Mouse (Mus musculus) liver, adult (tissue): ENCODE measurements around the gene Siglech.
A peak's percentile ranks its signal among the peaks of the same experiment; 100 is the strongest.

ENCODE experiments used
- GATA4 ChIP-seq: IDR thresholded peaks from 2 replicates; pipeline ENCODE4 v1.6.1; 2014; ENCODE audit warnings: mild to moderate bottlenecking, low read length; ENCODE audit not compliant: insufficient replicate concordance

Siglech gene

GRCm38 (mm10) chr7:55767926-55768325 is at the start of gene Siglech:
Gene Siglech (plus strand): TSS chr7:55768178.
- no peak for TF ChIP-seq GATA4

GRCm38 (mm10) chr7:55722673-55723072 is 45.3 kb upstream of the Siglech start:
- TF ChIP-seq GATA4 = no peak

GRCm38 (mm10) chr7:55728903-55729302 is 39.1 kb upstream of the Siglech start:
- TF ChIP-seq GATA4 = no peak

- no peak for TF ChIP-seq GATA4
These were observed 33.5 kb upstream of the Siglech start for GRCm38 (mm10) chr7:55734483-55734882.

GRCm38 (mm10) chr7:55737125-55737912 is 30.7 kb upstream of the Siglech start:
- TF ChIP-seq GATA4 = no peak

GRCm38 (mm10) chr7:55743614-55744267 is 24.2 kb upstream of the Siglech start:
- TF ChIP-seq GATA4 = no peak

- TF ChIP-seq GATA4 = no peak
These were observed 23.3 kb upstream of the Siglech start for GRCm38 (mm10) chr7:55744566-55745220.

GRCm38 (mm10) chr7:55750841-55751240 is 17.1 kb upstream of the Siglech start:
- no peak for TF ChIP-seq GATA4

- no peak for TF ChIP-seq GATA4
These were observed 8.6 kb upstream of the Siglech start for GRCm38 (mm10) chr7:55759346-55759745.

- TF ChIP-seq GATA4 = no peak
These were observed 12.0 kb downstream of the Siglech start for GRCm38 (mm10) chr7:55780011-55780410.

GRCm38 (mm10) chr7:55782493-55782892 is 14.5 kb downstream of the Siglech start:
- no peak for TF ChIP-seq GATA4

- TF ChIP-seq GATA4 = no peak
These were observed 16.6 kb downstream of the Siglech start for GRCm38 (mm10) chr7:55784580-55784979.

GRCm38 (mm10) chr7:55792280-55792679 is 24.3 kb downstream of the Siglech start:
- no peak for TF ChIP-seq GATA4

GRCm38 (mm10) chr7:55793236-55793951 is 25.4 kb downstream of the Siglech start:
- no peak for TF ChIP-seq GATA4

GRCm38 (mm10) chr7:55793952-55794603 is 26.1 kb downstream of the Siglech start, which contains the start of gene Tubgcp5:
Gene Tubgcp5 (plus strand): TSS chr7:55794154.
- peak; percentile 65; the same call in 1 of the 2 replicates for TF ChIP-seq GATA4

- no peak for TF ChIP-seq GATA4
These were observed 32.0 kb downstream of the Siglech start for GRCm38 (mm10) chr7:55799981-55800380.
